17 mouse cellular contexts compared by ENCODE assay signal in genomic region chr12:90580006-90580405, GRCm38 (mm10).
DNase-seq lines count a peak whose midpoint lies in the region.
"Had no signal": no experiment of that assay in that cellular context is flagged by ENCODE, and none has a peak within 500 bp of the region (broad histone marks: within the 10 kb centered on the region; RNA-seq: fewer than 3 reads in every experiment).

No protein-coding gene starts in this region.

- peak; percentile 12 for DNase-seq in kidney, postnatal 10 days
- DNase-seq in kidney, adult 9 months: no peak
- peak; percentile 26 for DNase-seq in Muller cell, postnatal 12 days (ENCODE audit: inconsistent ontology term)
- peak; percentile 5 for DNase-seq in NIH3T3 (ENCODE audit: low read depth)
- peak; percentile 16 for DNase-seq in adrenal gland, postnatal 25 days
- no peak for DNase-seq in urinary bladder, postnatal 10 days (ENCODE audit: low spot score)
- DNase-seq in urinary bladder, postnatal 25 days (ENCODE audit: low spot score): no peak
- DNase-seq: B cell, adult 2 months; cerebellum, adult 2 months; cerebellum, postnatal 14 days; gastrocnemius, postnatal 36 days; heart, adult 2 months; kidney, adult 11 months; lung, postnatal 36 days; right cerebral cortex, postnatal 25 days; spleen, adult 18-20 months; thymus, postnatal 14 days had no signal

Comparison
In these comparisons a context has a peak if more than half of its experiments do, and no peak if none do; other contexts are left out.
1. DNase-seq: peak in kidney, postnatal 10 days (single experiment), Muller cell, postnatal 12 days (single experiment), NIH3T3 (single experiment) and adrenal gland, postnatal 25 days (single experiment); none in kidney, adult 9 months (single experiment), urinary bladder, postnatal 10 days (single experiment) and urinary bladder, postnatal 25 days (single experiment).